Mouse (Mus musculus) cerebellum, adult 2 months (tissue): ENCODE data around the gene Cidec. TPM values are rescaled to one million over a fixed set of nuclear protein-coding genes. Genes with fewer than 3 reads are reported as not detected.

Source experiments
- DNase-seq, 2 experiments: peaks; one replicate each; pipeline ENCODE4 v3.0.0; 2021
- H3K27ac ChIP-seq: fragments of 200-500 bp; 2 replicates; pipeline ENCODE4 v1.5.1; 2012; ENCODE audit warnings: low read length, control low read depth, inconsistent platforms; ENCODE audit not compliant: insufficient read depth
- H3K27me3 ChIP-seq: fragments of 200-500 bp; 2 replicates; pipeline ENCODE4 v1.6.1; 2012; ENCODE audit warnings: inconsistent platforms, mild to moderate bottlenecking, low read length, moderate library complexity; ENCODE audit not compliant: control insufficient read depth, insufficient read depth
- H3K4me1 ChIP-seq: fragments of 200-500 bp; 2 replicates; pipeline ENCODE4 v1.6.1; 2011; ENCODE audit warnings: low read length; ENCODE audit not compliant: control insufficient read depth, insufficient read depth
- H3K4me3 ChIP-seq: fragments of 200-500 bp; replicated peaks from 2 replicates; pipeline ENCODE3; 2011; ENCODE audit warnings: mild to moderate bottlenecking, low read depth, low read length, control low read depth; ENCODE audit not compliant: insufficient read depth
- CTCF ChIP-seq: fragments of 200-500 bp; IDR thresholded peaks from 2 replicates; pipeline ENCODE4 v1.5.1; 2011; ENCODE audit warnings: low read depth, mild to moderate bottlenecking, control low read depth, low read length, moderate library complexity, borderline replicate concordance; ENCODE audit not compliant: insufficient read depth
- POLR2A ChIP-seq: fragments of 200-500 bp; IDR thresholded peaks from 2 replicates; pipeline ENCODE4 v1.6.1; 2011; ENCODE audit warnings: low read length, control low read depth, borderline replicate concordance; ENCODE audit not compliant: insufficient read depth
- WGBS: fragments of 180-500 bp; shearing (Covaris S2); methylation state at CpG from one replicate; pipeline ENCODE4 v1.1.7; 2018; 5-methylcytosine and 5-hydroxymethylcytosine counted together
- polyA plus RNA-seq: library from polyadenylated mRNA; depleted of rRNA; stranded (reverse); fragments of >200 nt; gene quantifications from 2 replicates; pipeline ENCODE4 v1.2.3, GENCODE M21; 2012; rRNA removed

Cidec gene
- polyA plus RNA-seq, 1 experiment, result 0.10 TPM

- TF ChIP-seq CTCF, result no peak
- peak; percentile 61; the same call in 1 of the 2 replicates for TF ChIP-seq POLR2A
- peak; percentile 91 to 95 for DNase-seq
- H3K27ac ChIP-seq, result peak within 1 kb of the TSS; percentile 99
- 1% methylated on average over 61 of the region's 61 CpGs for WGBS
- peak within 1 kb of the TSS; percentile 90 for H3K4me3 ChIP-seq
- H3K4me1 ChIP-seq, result peaks cover 2% of the 10 kb centered on the region; the same call in 1 of the 2 replicates
- H3K27me3 ChIP-seq, result no peaks in the 10 kb centered on the region
These were observed 57.8 kb downstream of the Cidec start, which contains the start of the genes Tada3 and Arpc4 for GRCm38 (mm10) chr6:113377496-113378385. Tada3 (minus strand) TSS chr6:113377883. Arpc4 (plus strand) TSS chr6:113378115.

GRCm38 (mm10) chr6:113377172-113377495 lies 58.4 kb downstream of the Cidec start:
- WGBS, result 6% methylated on average over 7 of the region's 7 CpGs
- Histone ChIP-seq H3K27me3 (no peaks in the 10 kb centered on the region), H3K4me3 (peak overlapping the region; percentile 90), H3K4me1 (peaks cover 2% of the 10 kb centered on the region; the same call in 1 of the 2 replicates), H3K27ac (peak overlapping the region; percentile 74)
- DNase-seq, result no peak
- TF ChIP-seq CTCF, result no peak
- no peak for TF ChIP-seq POLR2A

Other genes with a start within 250 kb of the Cidec start
- gene Lhfpl4, start 240.4 kb downstream of the Cidec start, polyA plus RNA-seq, result 53.1 and 57.5 TPM in 2 replicates
- gene Mtmr14, start 197.9 kb downstream of the Cidec start, polyA plus RNA-seq, result 23.8 and 24.2 TPM in 2 replicates
- 105 and 114 TPM in 2 replicates for gene Cpne9, start 153.5 kb downstream of the Cidec start, polyA plus RNA-seq
- gene Brpf1, start 128.6 kb downstream of the Cidec start, polyA plus RNA-seq, result 48.1 and 53.4 TPM in 2 replicates
- gene Ogg1, start 108.8 kb downstream of the Cidec start, polyA plus RNA-seq, result 11.0 and 11.6 TPM in 2 replicates
- 93.0 and 94.8 TPM in 2 replicates for gene Camk1, start 91.8 kb downstream of the Cidec start, polyA plus RNA-seq
- gene Tada3, start 57.9 kb downstream of the Cidec start, polyA plus RNA-seq, result 48.2 and 49.4 TPM in 2 replicates
- 137 and 152 TPM in 2 replicates for gene Arpc4, start 57.6 kb downstream of the Cidec start, polyA plus RNA-seq
- gene Ttll3, start 46.5 kb downstream of the Cidec start, polyA plus RNA-seq, result 52.2 and 62.4 TPM in 2 replicates
- gene Rpusd3, start 16.4 kb downstream of the Cidec start, polyA plus RNA-seq, result 37.4 and 45.9 TPM in 2 replicates
- gene Jagn1, start 6.8 kb upstream of the Cidec start, polyA plus RNA-seq, result 58.4 and 61.0 TPM in 2 replicates
- gene Il17re, start 22.7 kb upstream of the Cidec start, polyA plus RNA-seq, result 4.8 and 9.2 TPM in 2 replicates
- gene Il17rc, start 35.7 kb upstream of the Cidec start, polyA plus RNA-seq, result 6.6 and 7.5 TPM in 2 replicates
- 57.4 and 58.1 TPM in 2 replicates for gene Creld1, start 47.5 kb upstream of the Cidec start, polyA plus RNA-seq
- 41.2 and 43.0 TPM in 2 replicates for gene Prrt3, start 66.2 kb upstream of the Cidec start, polyA plus RNA-seq
- 91.7 and 96.7 TPM in 2 replicates for gene Emc3, start 95.9 kb upstream of the Cidec start, polyA plus RNA-seq
- gene Fancd2, start 95.9 kb upstream of the Cidec start, polyA plus RNA-seq, result 0.34 and 0.55 TPM in 2 replicates
- not detected in 2 replicates for gene Fancd2os, start 165.0 kb upstream of the Cidec start, polyA plus RNA-seq
- gene Brk1, start 169.0 kb upstream of the Cidec start, polyA plus RNA-seq, result 224 and 238 TPM in 2 replicates
- 43.9 and 50.1 TPM in 2 replicates for gene Vhl, start 188.2 kb upstream of the Cidec start, polyA plus RNA-seq
- 15.5 and 19.5 TPM in 2 replicates for gene Irak2, start 202.7 kb upstream of the Cidec start, polyA plus RNA-seq